Mouse (Mus musculus): Measurements from ENCODE around the gene Zbp1.

DNA sequence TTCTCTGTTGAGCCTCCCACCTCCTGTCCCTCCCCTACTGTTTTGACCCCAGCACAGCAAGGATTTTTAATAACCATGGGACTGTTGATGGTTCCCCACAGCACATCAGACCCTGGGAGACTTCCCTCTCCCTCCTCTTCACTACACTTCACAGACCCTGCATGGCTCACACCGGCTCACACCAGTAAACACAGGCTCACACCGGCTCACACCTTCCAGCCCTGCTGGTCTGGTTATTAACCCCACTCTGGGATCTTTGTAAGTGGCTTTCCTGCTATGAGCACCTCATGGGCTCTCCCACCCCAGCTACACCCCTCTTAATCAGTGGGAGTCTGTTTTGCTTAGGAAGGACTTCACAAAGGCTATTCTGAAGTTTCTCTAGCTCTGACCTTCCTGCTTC is 29.2 kb upstream of the Zbp1 start:
- TF ChIP-seq CTCF (conservative IDR thresholded peaks at IDR 0.05; ENCODE audit: insufficient read depth, insufficient read length, low read depth, low read length) (no peak), POLR2A (IDR thresholded peaks at IDR 0.05; ENCODE audit: low read depth, low read length) (no peak)

Measured in kidney, adult 2 months (tissue).